Mouse (Mus musculus) bone marrow, adult 2 months (tissue): Measurements from ENCODE around the gene Kat7. TPM values are rescaled to one million over a fixed set of nuclear protein-coding genes. Genes with fewer than 3 reads are reported as not detected.
A peak's percentile ranks its signal among the peaks of the same experiment; 100 is the strongest.

Experiments
- H3K27ac ChIP-seq: fragments of 200-500 bp; 2 replicates; pipeline ENCODE4 v1.5.1; 2012; ENCODE audit warnings: low read depth, mild to moderate bottlenecking, control low read depth, inconsistent platforms, low read length; ENCODE audit not compliant: control insufficient read depth, poor library complexity, insufficient read depth
- H3K4me1 ChIP-seq: fragments of 200-500 bp; 2 replicates; pipeline ENCODE4 v1.6.1; 2011; ENCODE audit warnings: low read length; ENCODE audit not compliant: control insufficient read depth, insufficient read depth
- H3K4me3 ChIP-seq: fragments of 200-500 bp; replicated peaks from 2 replicates; pipeline ENCODE3; 2011; ENCODE audit warnings: mild to moderate bottlenecking, low read depth, low read length, control low read depth; ENCODE audit not compliant: control insufficient read depth
- CTCF ChIP-seq: fragments of 200-500 bp; IDR thresholded peaks from 2 replicates; pipeline ENCODE4 v1.5.1; 2011; ENCODE audit warnings: low read length, control low read depth; ENCODE audit not compliant: control insufficient read depth, insufficient read depth
- POLR2A ChIP-seq: fragments of 200-500 bp; IDR thresholded peaks from 2 replicates; pipeline ENCODE4 v1.6.1; 2011; ENCODE audit warnings: low read depth, mild to moderate bottlenecking, control low read depth, low read length, borderline replicate concordance; ENCODE audit not compliant: control insufficient read depth
- WGBS: fragments of 180-500 bp; shearing (Covaris S2); methylation state at CpG from one replicate; pipeline ENCODE4 v1.1.7; 2018; 5-methylcytosine and 5-hydroxymethylcytosine counted together
- polyA plus RNA-seq: library from polyadenylated mRNA; stranded (reverse); fragments of >200 nt; gene quantifications from 2 replicates; pipeline ENCODE4 v1.2.4, GENCODE M21; 2011; ENCODE audit warnings: low replicate concordance; ENCODE audit not compliant: missing spikeins, insufficient read depth, insufficient read length

The Kat7 gene
- polyA plus RNA-seq, 1 experiment: 39.0 TPM

DNA sequence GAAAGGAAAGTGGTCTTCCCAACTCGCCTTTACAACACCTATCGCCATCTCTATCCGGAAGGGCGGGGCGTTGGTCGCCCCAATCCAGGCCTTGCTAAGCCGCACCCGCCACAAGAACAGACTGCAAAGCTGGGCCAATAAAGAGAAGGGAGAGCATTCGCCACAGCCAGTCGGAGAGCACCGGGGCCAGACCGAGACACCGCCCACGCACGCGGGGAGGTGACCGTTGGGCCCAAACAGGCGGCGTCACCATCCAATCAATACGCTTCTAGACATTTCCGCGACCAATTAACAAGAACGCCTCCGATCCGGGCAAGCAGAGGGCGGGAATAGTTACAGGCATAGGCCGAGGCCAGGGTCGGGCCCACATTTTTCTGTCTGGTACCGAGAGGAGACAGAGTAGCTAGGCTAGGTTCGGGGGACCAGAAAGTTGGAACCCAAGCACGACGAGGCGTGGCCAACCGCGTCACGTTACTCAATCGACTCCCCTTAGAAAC is 488 bp downstream of the Kat7 start:
- H3K27ac ChIP-seq: peak overlapping the region; percentile 94
- under 1% methylated on average over 37 of the region's 37 CpGs for WGBS
- H3K4me1 ChIP-seq: no peaks in the 10 kb centered on the region; the same call in 1 of the 2 replicates
- peak overlapping the region; percentile 90 for H3K4me3 ChIP-seq
- no peak for TF ChIP-seq CTCF
- peak; percentile 60; the same call in 1 of the 2 replicates for TF ChIP-seq POLR2A

DNA sequence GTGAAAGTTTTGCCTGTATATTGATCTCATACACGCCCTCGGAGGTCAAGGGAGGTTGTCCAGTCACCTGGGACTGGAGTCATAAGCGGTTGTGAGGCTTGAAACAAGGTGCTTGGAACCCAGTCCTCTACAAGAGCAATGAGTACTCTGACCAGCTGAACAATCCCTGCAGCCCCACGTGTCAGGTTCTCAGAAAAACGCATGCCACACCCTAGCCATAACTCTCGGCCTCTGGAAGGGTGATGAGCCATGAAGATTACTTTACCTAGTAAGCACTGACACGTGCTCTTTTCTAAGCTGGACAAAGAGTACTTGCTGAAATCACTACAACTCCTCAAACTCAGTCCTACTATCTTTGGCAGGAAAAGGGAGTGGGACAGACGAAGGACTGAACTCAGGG is 2.5 kb downstream of the Kat7 start:
- Histone ChIP-seq H3K4me1 (no peaks in the 10 kb centered on the region; the same call in 1 of the 2 replicates), H3K27ac (no peak overlapping the region), H3K4me3 (no peak overlapping the region)
- TF ChIP-seq POLR2A (no peak), CTCF (no peak)
- 67% methylated on average over 8 of the region's 8 CpGs for WGBS

DNA sequence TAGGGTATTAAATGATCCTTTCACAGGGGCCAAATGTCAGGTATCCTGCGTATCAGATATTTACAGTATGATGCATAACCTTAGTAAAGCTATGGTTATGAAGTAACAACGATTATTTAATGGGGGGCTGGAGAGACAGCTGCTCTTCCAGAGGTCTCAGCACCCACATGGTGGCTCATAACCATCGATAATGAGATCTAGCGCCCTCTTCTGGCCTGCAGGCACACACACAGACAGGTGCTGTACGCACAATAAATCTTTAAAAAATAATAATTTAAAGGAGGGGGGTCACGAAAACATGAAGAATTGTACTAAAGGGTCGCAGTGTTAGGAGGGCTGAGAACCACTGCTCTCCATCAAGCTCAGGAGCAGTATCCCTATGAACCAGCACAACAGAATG is 4.4 kb downstream of the Kat7 start:
- 90% methylated on average over 7 of the region's 7 CpGs for WGBS
- Histone ChIP-seq H3K27ac (no peak overlapping the region), H3K4me3 (no peak overlapping the region), H3K4me1 (no peaks in the 10 kb centered on the region; the same call in 1 of the 2 replicates)
- TF ChIP-seq POLR2A (no peak), CTCF (peak; percentile 27)

DNA sequence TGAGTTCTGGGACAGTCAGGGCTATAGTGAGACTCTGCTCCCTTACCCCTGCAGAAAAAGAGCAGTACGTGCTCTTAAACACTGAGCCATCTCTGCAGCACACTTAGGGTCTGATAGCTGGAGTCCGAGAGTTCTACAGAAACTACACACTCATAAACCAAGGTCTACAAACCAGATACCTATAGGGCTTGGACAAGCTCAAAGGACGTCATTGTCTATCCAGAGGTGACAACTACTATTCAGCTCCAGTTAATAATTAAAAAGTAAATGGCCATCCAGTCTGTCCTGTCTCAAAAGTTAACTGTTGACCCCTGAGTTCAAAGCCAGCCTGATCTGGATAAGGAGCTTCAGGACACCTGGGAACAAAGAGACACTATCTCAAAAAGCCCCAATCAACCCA is 8.3 kb downstream of the Kat7 start:
- TF ChIP-seq POLR2A (no peak), CTCF (no peak)
- WGBS: 94% methylated on average over 3 of the region's 3 CpGs
- Histone ChIP-seq H3K27ac (no peak overlapping the region), H3K4me3 (no peak overlapping the region), H3K4me1 (no peaks in the 10 kb centered on the region; the same call in 1 of the 2 replicates)

DNA sequence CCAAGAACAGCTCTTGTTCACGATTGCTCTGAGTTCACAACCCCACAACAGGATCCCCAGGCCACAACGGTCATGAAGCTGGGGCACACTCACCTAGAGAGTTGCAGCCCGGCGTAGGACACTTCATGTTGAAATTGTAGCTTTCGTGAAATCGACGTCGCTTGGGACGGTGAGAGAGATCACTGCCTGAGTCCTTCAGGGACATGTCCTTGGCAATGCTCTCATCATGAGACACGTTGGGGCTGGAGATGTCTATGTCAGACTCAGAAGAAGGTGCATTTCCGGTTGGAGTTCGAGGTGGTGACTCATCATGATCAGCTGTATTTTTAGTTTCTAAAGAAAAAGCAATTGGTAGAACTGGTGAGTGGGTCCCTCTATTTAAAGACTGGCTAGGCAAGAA is 10.2 kb downstream of the Kat7 start:
- TF ChIP-seq POLR2A (no peak), CTCF (no peak)
- H3K4me3 ChIP-seq: no peak overlapping the region
- 81% methylated on average over 12 of the region's 12 CpGs for WGBS
- no peak overlapping the region for H3K27ac ChIP-seq
- no peaks in the 10 kb centered on the region; the same call in 1 of the 2 replicates for H3K4me1 ChIP-seq

DNA sequence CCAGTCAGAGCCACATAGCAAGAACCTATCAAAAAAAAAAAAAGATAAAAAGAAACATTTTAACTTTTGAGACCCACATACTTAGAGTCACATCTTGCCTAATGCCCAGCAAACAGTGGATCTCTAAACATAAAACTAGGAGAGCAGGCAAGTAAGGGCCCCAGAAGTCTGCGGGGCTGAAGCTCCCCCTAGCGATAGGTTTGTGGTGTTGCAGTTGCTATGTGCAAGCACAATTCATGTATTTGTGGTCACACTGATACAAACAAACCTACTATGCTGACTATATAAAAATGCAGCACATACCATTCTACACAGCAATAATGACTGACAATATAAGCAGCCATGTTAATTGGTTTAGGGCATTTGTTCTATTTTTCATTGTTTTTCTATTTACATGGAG is 11.9 kb downstream of the Kat7 start:
- Histone ChIP-seq H3K4me3 (no peak overlapping the region), H3K4me1 (peaks cover 2% of the 10 kb centered on the region), H3K27ac (no peak overlapping the region)
- 3% methylated on average over 2 of the region's 2 CpGs for WGBS
- TF ChIP-seq CTCF (peak; percentile 89), POLR2A (no peak)

DNA sequence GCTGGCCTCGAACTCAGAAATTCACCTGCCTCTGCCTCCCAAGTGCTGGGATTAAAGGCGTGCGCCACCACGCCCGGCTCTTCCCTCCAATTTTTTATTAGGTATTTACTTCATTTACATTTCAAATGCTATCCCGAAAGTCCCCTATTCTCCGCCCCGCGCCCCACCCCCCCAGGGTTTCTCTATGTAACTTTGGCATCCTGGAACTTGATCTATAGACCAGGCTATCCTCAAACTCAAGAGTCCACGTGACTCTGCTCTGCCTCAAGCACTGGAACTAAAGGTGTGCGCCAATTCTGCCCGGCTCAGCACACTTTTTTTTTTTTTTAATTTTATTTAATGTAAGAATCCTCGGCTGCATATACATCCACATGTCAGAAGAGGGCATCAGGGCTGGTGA is 14.3 kb downstream of the Kat7 start:
- 96% methylated on average over 13 of the region's 13 CpGs for WGBS
- Histone ChIP-seq H3K4me3 (no peak overlapping the region), H3K27ac (no peak overlapping the region), H3K4me1 (peaks cover 8% of the 10 kb centered on the region)
- no peak for TF ChIP-seq CTCF
- TF ChIP-seq POLR2A: no peak

DNA sequence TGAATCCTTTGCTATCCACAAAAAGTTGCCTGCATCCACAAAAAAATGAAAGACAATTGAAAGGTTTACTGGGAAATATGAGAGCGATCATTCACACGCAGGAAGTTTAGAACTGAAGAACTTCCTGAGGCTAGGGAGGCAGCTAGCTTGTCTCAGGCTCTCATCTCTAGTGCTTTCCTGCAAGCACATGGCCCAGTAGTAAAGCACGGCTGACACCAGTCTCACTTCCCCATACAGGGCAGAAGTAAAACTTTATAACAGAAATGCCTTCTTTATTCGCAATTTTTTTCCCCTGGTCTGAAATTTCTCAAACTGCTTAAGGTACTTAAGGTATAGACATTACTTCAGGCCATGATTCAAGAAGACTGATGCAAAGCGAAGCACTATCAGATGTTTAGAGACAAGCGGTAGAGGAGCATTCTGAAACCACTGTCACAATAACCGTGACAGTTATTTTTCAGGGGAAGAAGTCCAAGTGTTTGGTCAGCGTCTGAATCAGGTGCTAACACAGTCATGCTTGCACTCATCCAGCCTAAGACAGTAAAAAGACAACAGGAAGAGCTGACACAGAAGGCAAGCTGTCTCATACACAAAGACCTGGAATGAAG is 16.9 kb downstream of the Kat7 start:
- Histone ChIP-seq H3K27ac (peak overlapping the region; percentile 51; the same call in 1 of the 2 replicates), H3K4me3 (no peak overlapping the region), H3K4me1 (peaks cover 8% of the 10 kb centered on the region)
- no peak for TF ChIP-seq POLR2A
- 12% methylated on average over 8 of the region's 8 CpGs for WGBS

DNA sequence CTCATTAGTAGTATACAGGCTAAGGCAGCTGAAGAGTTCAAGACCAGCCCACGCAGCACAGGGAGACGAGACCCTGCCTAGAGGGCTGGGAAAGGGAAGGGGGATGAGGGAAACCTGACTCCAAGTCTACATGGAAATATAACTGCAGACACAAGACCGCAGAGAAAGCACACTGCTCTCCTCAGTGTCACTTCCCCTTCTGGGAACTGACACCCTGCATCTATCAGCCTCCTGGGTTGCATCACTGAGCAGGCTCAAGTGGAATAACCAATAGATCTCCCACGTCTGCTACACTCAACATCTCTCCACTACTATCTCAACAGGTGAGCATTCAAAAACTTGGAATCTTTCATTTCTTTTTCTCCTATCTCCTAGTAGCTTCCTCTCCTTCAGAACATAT is 18.0 kb downstream of the Kat7 start:
- H3K4me3 ChIP-seq: no peak overlapping the region
- 23% methylated on average over 4 of the region's 4 CpGs for WGBS
- TF ChIP-seq CTCF (no peak), POLR2A (no peak)
- H3K27ac ChIP-seq: peak overlapping the region; percentile 80
- H3K4me1 ChIP-seq: peaks cover 8% of the 10 kb centered on the region
